Mouse (Mus musculus) CH12.LX (cell line): ENCODE data around the gene Ace. TPM values are rescaled to one million over a fixed set of nuclear protein-coding genes. Genes with fewer than 3 reads are reported as not detected.

ENCODE experiments used
- DNase-seq: peaks from one replicate; pipeline ENCODE4 v3.0.0-alpha.2; 2013; ENCODE audit errors: extremely low read depth
- H3K27ac ChIP-seq: 2 replicates; pipeline ENCODE4 v1.5.1; 2012; ENCODE audit warnings: low read depth, mild to moderate bottlenecking, control low read depth, moderate library complexity; ENCODE audit not compliant: insufficient read depth
- H3K27me3 ChIP-seq: replicated peaks from 2 replicates; pipeline ENCODE3; 2012; ENCODE audit warnings: inconsistent platforms
- H3K36me3 ChIP-seq, 2 experiments: replicated peaks in 1 of 2; 2 replicates each; pipeline versions ENCODE3 to v1.6.1; 2012; ENCODE audit warnings: inconsistent platforms in 1 of 2, low read length in 1 of 2, mild to moderate bottlenecking in 1 of 2, mixed read lengths in 1 of 2, moderate library complexity in 1 of 2; ENCODE audit not compliant: control insufficient read depth in 1 of 2, insufficient read depth in 1 of 2
- H3K4me1 ChIP-seq, 2 experiments: 2 replicates each; pipeline ENCODE4 v1.6.1; 2012; ENCODE audit warnings: inconsistent platforms in 1 of 2, moderate library complexity in 1 of 2; ENCODE audit not compliant: insufficient read depth in 2 of 2, control insufficient read depth in 1 of 2
- H3K4me2 ChIP-seq: 2 replicates; pipeline ENCODE4 v1.6.1; 2012; ENCODE audit warnings: low read depth, mild to moderate bottlenecking, control low read depth; ENCODE audit not compliant: poor library complexity, insufficient read depth, severe bottlenecking
- H3K4me3 ChIP-seq, 3 experiments: fragments of 150-350 bp in 1 of 3; sonication (generic) in 1 of 3; replicated peaks in 1 of 3; 2 replicates each; pipeline versions ENCODE3 to v1.5.1; 2011 to 2012; ENCODE audit warnings: low read depth in 2 of 3, low read length in 2 of 3, mild to moderate bottlenecking in 2 of 3, moderate library complexity in 2 of 3, control low read depth in 1 of 3, improper control_type of control experiment in 1 of 3, inconsistent platforms in 1 of 3, mixed read lengths in 1 of 3; ENCODE audit not compliant: poor library complexity in 1 of 3
- H3K79me2 ChIP-seq: replicated peaks from 2 replicates; pipeline ENCODE4 v1.6.1; 2012; ENCODE audit warnings: mild to moderate bottlenecking, moderate library complexity; ENCODE audit not compliant: control insufficient read depth, poor library complexity, insufficient read depth, severe bottlenecking; ENCODE audit errors: extremely low read depth
- H3K9ac ChIP-seq: 2 replicates; pipeline ENCODE4 v1.6.1; 2012; ENCODE audit warnings: low read depth, mild to moderate bottlenecking, control low read depth, moderate library complexity; ENCODE audit not compliant: insufficient read depth
- H3K9me3 ChIP-seq: replicated peaks from 2 replicates; pipeline ENCODE3; 2012; ENCODE audit warnings: low read length, inconsistent platforms, mixed read lengths
- BHLHE40 ChIP-seq: IDR thresholded peaks from 2 replicates; pipeline ENCODE4 v1.6.1; 2011; ENCODE audit warnings: mild to moderate bottlenecking, low read depth, low read length, improper control_type of control experiment
- CHD1 ChIP-seq: IDR thresholded peaks from 2 replicates; pipeline ENCODE4 v1.6.1; 2012; ENCODE audit warnings: low read depth, low read length, improper control_type of control experiment, inconsistent platforms
- CHD2 ChIP-seq: IDR thresholded peaks from 2 replicates; pipeline ENCODE4 v1.6.1; 2011; ENCODE audit warnings: low read length, improper control_type of control experiment
- EP300 ChIP-seq: IDR thresholded peaks from 2 replicates; pipeline ENCODE4 v1.6.1; 2011; ENCODE audit warnings: low read length, improper control_type of control experiment
- ETS1 ChIP-seq: conservative IDR thresholded peaks from 2 replicates; pipeline ENCODE4 v1.6.1; 2012; ENCODE audit warnings: low read depth, mild to moderate bottlenecking, inconsistent platforms, low read length, improper control_type of control experiment, moderate library complexity
- GABPA ChIP-seq: IDR thresholded peaks from 2 replicates; pipeline ENCODE4 v1.6.1; 2012; ENCODE audit warnings: low read depth, low read length, improper control_type of control experiment, inconsistent platforms; ENCODE audit not compliant: insufficient replicate concordance
- HCFC1 ChIP-seq: IDR thresholded peaks from 2 replicates; pipeline ENCODE4 v1.6.1; 2012; ENCODE audit warnings: low read depth, mild to moderate bottlenecking, inconsistent platforms, low read length, improper control_type of control experiment
- JUND ChIP-seq: conservative IDR thresholded peaks from 2 replicates; pipeline ENCODE4 v1.6.1; 2011; ENCODE audit warnings: low read depth, low read length, improper control_type of control experiment
- MAFK ChIP-seq: IDR thresholded peaks from 2 replicates; pipeline ENCODE4 v1.6.1; 2011; ENCODE audit warnings: low read length, improper control_type of control experiment; ENCODE audit not compliant: insufficient replicate concordance
- MAX ChIP-seq: IDR thresholded peaks from 2 replicates; pipeline ENCODE4 v1.6.1; 2011; ENCODE audit warnings: low read length, improper control_type of control experiment
- MAZ ChIP-seq: IDR thresholded peaks from 2 replicates; pipeline ENCODE4 v1.6.1; 2012; ENCODE audit warnings: low read depth, mild to moderate bottlenecking, inconsistent platforms, low read length, improper control_type of control experiment, moderate library complexity
- MXI1 ChIP-seq: IDR thresholded peaks from 2 replicates; pipeline ENCODE4 v1.6.1; 2011; ENCODE audit warnings: mild to moderate bottlenecking, low read depth, low read length, improper control_type of control experiment
- MYC ChIP-seq: IDR thresholded peaks from 2 replicates; pipeline ENCODE4 v1.6.1; 2011; ENCODE audit warnings: low read depth, mild to moderate bottlenecking, improper control_type of control experiment, low read length
- NELFE ChIP-seq: IDR thresholded peaks from 2 replicates; pipeline ENCODE4 v1.6.1; 2011; ENCODE audit warnings: low read depth, low read length, improper control_type of control experiment
- NRF1 ChIP-seq: IDR thresholded peaks from 2 replicates; pipeline ENCODE4 v1.6.1; 2014; ENCODE audit warnings: low read depth, mild to moderate bottlenecking, inconsistent platforms, low read length, improper control_type of control experiment, moderate library complexity
- POLR2A ChIP-seq: IDR thresholded peaks from 2 replicates; pipeline ENCODE4 v1.6.1; 2011; ENCODE audit warnings: low read depth, mild to moderate bottlenecking, improper control_type of control experiment, low read length
- POLR2AphosphoS2 ChIP-seq: IDR thresholded peaks from 2 replicates; pipeline ENCODE4 v1.6.1; 2011; ENCODE audit warnings: low read depth, low read length, improper control_type of control experiment
- RCOR1 ChIP-seq: conservative IDR thresholded peaks from 2 replicates; pipeline ENCODE4 v1.6.1; 2012; ENCODE audit warnings: low read depth, mild to moderate bottlenecking, inconsistent platforms, low read length, improper control_type of control experiment
- SMC3 ChIP-seq: IDR thresholded peaks from 2 replicates; pipeline ENCODE4 v1.6.1; 2011; ENCODE audit warnings: low read depth, low read length, improper control_type of control experiment
- TBP ChIP-seq: conservative IDR thresholded peaks from 2 replicates; pipeline ENCODE4 v1.6.1; 2011; ENCODE audit warnings: low read depth, low read length, improper control_type of control experiment
- TCF12 ChIP-seq: IDR thresholded peaks from 2 replicates; pipeline ENCODE4 v1.6.1; 2014; ENCODE audit warnings: low read depth, mild to moderate bottlenecking, inconsistent platforms, low read length, improper control_type of control experiment
- UBTF ChIP-seq: IDR thresholded peaks from 2 replicates; pipeline ENCODE4 v1.6.1; 2012; ENCODE audit warnings: low read depth, mild to moderate bottlenecking, inconsistent platforms, low read length, improper control_type of control experiment, moderate library complexity
- USF1 ChIP-seq: IDR thresholded peaks from 2 replicates; pipeline ENCODE4 v1.6.1; 2014; ENCODE audit warnings: low read depth, mild to moderate bottlenecking, inconsistent platforms, low read length, improper control_type of control experiment
- ZC3H11A ChIP-seq: IDR thresholded peaks from 2 replicates; pipeline ENCODE4 v1.6.1; 2012; ENCODE audit warnings: low read depth, mild to moderate bottlenecking, inconsistent platforms, low read length, improper control_type of control experiment
- ZMIZ1 ChIP-seq: IDR thresholded peaks from 2 replicates; pipeline ENCODE4 v1.6.1; 2012; ENCODE audit warnings: low read depth, mild to moderate bottlenecking, inconsistent platforms, low read length, improper control_type of control experiment
- dilution Hi-C: fragments of 300-500 bp; cut with MboI; formaldehyde crosslinking; loops from 2 replicates; pipeline ENCODE4 v1.14.3; 2020; ENCODE audit warnings: low sequenced_read_pairs; ENCODE audit not compliant: extremely low pct_unique_long_range_greater_than_20kb, extremely low pct_ligation_motif_present
- in situ Hi-C: fragments of 300-500 bp; cut with MboI; formaldehyde crosslinking; loops from 3 replicates; pipeline ENCODE4 v1.14.3; 2019; ENCODE audit warnings: low sequenced_read_pairs, low pct_ligation_motif_present, low pct_unique_long_range_greater_than_20kb, mixed read lengths
- polyA plus RNA-seq: library from polyadenylated mRNA; unstranded; fragments of >175 nt; gene quantifications from 2 replicates; pipeline ENCODE4 v1.2.1, GENCODE M21; 2012; ENCODE audit warnings: low read depth; ENCODE audit not compliant: insufficient read length
- total RNA-seq, 2 experiments: library from RNA; depleted of rRNA; stranded (reverse); fragments of 300-350 nt in 1 of 2; fragments of >200 nt in 1 of 2; gene quantifications; 2 replicates each; pipeline ENCODE4 v1.2.3; 2012 to 2014

Gene Ace
- total and polyA plus RNA-seq, 3 experiments = 0.08 TPM; not detected in 2

GRCm38 (mm10) chr11:105931380-105931779 lies 36.4 kb upstream of the Ace start:
- dilution Hi-C loops = loop anchor here (25.0 kb wide), 1 partner anchor 131 kb away; the partner anchor contains the start of gene Taco1
- in situ Hi-C loops = loop anchor here (10.0 kb wide), 1 partner anchor 63 kb away; the partner anchor contains the start of gene Ace3
- H3K4me2 ChIP-seq = no peak overlapping the region

DNA sequence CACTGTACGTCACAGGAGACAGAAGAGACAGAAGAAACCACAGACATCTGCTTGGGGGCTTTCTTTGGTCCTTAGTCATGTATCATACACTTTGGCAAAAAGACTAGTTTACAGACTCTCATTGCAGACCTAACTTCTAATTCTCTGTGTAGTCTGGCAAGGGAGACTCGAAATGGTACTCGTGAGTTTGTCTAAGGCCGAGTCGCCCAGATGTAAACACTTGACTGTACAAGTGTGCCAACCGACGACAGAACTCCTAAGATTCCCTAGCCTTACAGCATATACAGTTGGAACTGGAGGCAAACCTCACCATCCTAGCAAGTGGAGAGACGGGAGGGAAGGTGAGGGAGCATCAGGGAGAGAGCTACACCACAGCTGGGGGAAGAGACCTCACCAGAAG lies 34.0 kb upstream of the Ace start:
- no peak for DNase-seq
- no peak overlapping the region for H3K27ac ChIP-seq
- H3K9me3 ChIP-seq = no peaks in the 10 kb centered on the region
- no peaks in the 10 kb centered on the region for H3K4me1 ChIP-seq
- in situ Hi-C loops (loop anchor here (10.0 kb wide), 1 partner anchor 61 kb away; the partner anchor contains the start of gene Ace3), dilution Hi-C loops (loop anchor here (25.0 kb wide), 1 partner anchor 129 kb away; the partner anchor contains the start of gene Taco1)
- no peak overlapping the region for H3K4me3 ChIP-seq
- H3K9ac ChIP-seq = no peak overlapping the region
- peaks cover 66% of the 10 kb centered on the region for H3K27me3 ChIP-seq
- TF ChIP-seq BHLHE40 (no peak), CHD1 (no peak), MAFK (no peak), SMC3 (no peak), JUND (no peak), POLR2A (no peak), HCFC1 (no peak), MXI1 (no peak), RCOR1 (no peak), POLR2AphosphoS2 (no peak), EP300 (no peak), NELFE (no peak), CHD2 (no peak), TBP (no peak), MAZ (no peak)
- no peaks in the 10 kb centered on the region for H3K79me2 ChIP-seq
- no peaks in the 10 kb centered on the region for H3K36me3 ChIP-seq
- no peak overlapping the region for H3K4me2 ChIP-seq

More at GRCm38 (mm10) chr11:105931380-105931779, 36.4 kb upstream of the Ace start:
- H3K27me3 ChIP-seq = peaks cover 43% of the 10 kb centered on the region
- no peaks in the 10 kb centered on the region for H3K36me3 ChIP-seq
- H3K9me3 ChIP-seq = no peaks in the 10 kb centered on the region
- no peak for DNase-seq
- H3K4me1 ChIP-seq = no peaks in the 10 kb centered on the region
- H3K27ac ChIP-seq = no peak overlapping the region
- TF ChIP-seq MYC (no peak), RCOR1 (no peak), USF1 (no peak), BHLHE40 (no peak), MAFK (no peak), GABPA (no peak), NRF1 (no peak), CHD1 (no peak), ETS1 (no peak), ZC3H11A (no peak), UBTF (no peak), TCF12 (no peak), MAX (no peak), JUND (no peak), ZMIZ1 (no peak)
- H3K79me2 ChIP-seq = no peaks in the 10 kb centered on the region
- no peak overlapping the region for H3K4me3 ChIP-seq
- no peak overlapping the region for H3K9ac ChIP-seq
